Mouse (Mus musculus) left cerebral cortex, adult 9 months (tissue): ENCODE results near the gene Nab2.

ENCODE experiments used
- DNase-seq, 2 experiments: peaks; one replicate each; pipeline ENCODE4 v3.0.0; 2022; ENCODE audit warnings: low spot score in 2 of 2

Nab2 gene

DNA sequence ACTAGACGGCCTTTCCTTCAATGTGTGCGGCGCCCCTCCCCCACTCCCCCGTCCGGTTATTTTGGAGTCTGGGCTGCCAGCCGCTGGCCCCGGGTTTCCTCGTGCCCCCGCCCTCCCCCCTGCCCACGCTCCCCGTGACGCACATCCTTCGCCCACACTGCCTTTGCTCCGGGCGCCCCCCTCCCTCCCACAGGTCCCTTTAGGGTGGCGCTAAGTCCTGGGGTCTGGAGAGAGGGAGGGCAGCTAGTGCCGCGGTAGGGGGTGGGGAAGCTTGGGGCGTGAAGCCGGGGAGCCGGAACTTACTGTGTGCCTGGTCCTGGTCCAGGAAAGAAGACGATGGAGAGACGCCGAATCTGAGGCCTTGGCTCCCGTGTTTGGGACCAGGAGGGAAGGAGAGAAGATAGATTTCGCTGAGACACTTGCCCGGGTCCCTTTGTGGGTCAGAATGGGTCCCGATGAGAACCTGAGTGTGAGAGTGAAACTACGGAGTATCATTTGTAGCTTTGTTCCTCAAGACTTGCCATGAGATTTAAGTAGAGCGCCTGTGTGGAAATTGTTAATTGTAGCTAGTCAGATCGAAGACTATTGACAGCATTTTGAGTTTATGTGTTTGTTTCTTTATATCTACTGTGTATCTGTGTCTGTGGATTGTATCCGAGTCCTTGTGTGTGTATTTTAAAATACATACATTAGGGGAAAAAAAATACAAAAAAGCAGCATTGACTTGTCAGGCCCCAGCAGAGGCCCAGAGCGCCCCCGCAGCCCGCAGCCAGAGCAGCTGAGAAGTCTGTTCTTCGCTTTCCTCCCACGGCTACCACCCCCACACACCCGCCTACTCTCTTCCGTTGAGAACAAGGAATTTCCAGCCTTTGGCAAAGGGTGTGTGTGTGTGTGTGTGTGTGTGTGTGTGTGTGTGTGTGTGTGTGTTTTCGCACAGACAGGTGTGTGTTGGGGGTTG, at the start of gene Nab2:
Gene Nab2 (minus strand): TSS at position 476 of the 958 bp plus-strand sequence.
- peak in 1 of 2 experiments; percentile 81 for DNase-seq

DNA sequence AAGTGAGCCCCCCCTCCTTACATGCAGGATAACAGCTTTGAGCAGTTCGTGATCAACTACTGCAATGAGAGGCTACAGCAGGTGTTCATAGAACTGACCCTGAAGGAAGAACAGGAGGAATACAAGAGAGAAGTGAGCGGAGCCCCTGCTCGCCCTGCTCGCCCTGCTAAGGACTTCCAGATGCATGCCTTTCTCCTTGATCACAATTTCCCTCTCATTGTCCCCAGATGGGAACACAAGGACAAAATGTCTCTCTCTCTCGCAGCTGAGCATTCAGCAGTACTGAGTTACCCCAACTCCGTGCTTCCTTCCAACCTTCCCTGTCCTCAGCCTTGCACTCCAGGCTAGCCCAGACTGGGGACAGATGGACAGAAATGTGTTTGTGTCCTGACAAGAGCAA, 44.4 kb upstream of the Nab2 start:
- no peak for DNase-seq

DNA sequence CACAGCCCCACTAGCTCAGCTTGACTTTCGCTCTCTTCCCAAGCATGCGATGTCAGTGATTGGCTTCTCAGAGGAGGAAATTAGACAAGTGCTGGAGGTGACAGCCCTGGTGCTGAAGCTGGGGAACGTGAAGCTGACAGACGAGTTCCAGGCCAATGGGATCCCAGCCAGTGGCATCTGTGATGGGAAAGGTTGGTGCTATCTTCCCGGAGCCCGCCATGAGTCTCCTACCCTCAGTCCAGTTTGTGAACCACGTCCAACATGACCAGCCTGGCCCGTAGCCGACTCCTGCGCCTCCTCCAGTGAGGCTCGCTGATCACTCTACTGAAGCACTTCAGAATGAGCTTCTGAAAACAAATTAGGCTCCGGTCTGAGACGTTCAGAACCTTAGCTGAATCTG, 42.0 kb upstream of the Nab2 start:
- no peak for DNase-seq

DNA sequence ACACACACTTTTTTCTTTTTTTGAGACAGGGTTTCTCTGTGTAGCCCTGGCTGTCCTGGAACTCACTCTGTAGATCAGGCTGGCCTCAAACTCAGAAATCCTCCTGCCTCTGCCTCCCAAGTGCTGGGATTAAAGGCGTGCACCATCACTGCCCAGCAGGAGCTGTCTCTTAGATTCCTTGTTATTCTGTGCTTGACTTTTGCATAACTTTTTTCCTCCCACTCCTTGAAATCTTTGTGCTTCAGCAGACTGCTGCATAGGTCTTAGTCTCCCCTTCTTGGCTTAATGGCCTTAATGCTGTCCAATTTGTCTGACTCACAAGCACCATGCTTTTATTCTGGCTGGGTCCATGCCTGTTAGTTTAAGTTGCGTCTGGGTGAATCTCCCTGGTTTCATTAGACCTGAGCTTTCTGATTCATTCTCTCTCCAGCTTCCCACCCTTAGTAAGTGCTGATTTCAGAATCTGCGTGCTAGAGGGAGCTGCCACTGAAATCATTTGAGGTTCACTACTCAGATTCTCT, 40.5 kb upstream of the Nab2 start:
- no peak for DNase-seq

DNA sequence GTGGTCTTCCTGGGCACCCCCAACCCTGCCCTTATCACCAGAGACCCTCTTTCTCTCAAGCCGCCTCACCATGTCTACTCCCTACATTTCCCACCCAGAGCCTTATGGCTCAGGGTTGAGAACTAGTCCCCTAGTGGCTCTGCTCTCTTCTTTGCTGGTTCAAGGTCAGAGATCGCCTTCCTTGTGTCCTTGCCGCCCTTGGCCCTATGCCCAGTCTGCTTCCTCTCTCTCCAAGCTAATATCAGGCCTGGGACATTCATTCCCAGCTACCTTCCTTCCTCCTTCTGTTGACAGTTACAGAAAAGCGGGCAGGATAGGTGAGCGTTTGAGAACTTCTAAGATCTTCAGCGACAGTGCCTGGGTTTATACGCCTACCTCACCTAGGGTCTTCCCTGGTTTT, 39.4 kb upstream of the Nab2 start:
- DNase-seq: no peak

DNA sequence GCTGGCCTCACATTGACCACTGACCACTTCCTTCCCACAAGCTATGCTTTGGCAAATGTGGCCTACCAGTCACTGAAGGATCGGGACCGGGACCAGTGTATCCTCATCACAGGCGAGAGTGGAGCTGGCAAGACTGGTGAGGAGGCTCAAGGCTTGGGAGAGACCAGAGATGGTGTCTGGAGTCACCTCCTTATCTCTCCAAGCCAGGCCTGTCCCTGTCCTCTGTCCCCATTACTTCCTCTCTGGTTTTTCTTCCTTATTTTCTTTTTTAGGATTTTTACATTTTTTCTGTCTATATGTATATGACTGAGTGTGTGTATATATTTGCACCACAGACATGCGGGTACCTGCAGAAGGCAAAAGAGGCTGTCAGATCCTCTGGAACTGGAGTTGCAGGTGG, 37.4 kb upstream of the Nab2 start:
- no peak for DNase-seq

DNA sequence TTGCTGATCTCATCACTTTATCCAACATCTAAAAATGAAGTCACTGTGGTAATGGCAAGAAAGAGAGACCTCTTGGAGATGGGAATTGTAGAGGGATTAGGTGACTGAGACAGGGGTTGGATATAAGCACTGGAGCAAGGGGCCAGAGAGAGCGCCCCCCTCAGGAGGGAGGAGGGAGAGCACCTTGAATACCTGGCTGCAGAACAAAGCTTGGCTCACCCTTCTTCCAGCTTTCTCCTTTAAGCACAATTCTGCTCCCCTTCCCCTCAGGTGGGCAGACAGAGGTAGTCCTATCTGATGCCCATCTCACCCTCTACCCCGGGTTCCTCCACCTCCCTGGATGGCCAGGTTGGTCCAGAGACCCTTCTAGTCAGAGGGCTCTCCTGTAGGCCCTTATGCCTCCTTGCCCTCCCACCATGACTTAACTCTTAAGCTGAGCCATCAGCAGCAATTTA, 36.4 kb upstream of the Nab2 start, which contains the start of gene Myo1a:
Gene Myo1a (plus strand): TSS at position 405 of the 455 bp plus-strand sequence.
- DNase-seq: no peak

DNA sequence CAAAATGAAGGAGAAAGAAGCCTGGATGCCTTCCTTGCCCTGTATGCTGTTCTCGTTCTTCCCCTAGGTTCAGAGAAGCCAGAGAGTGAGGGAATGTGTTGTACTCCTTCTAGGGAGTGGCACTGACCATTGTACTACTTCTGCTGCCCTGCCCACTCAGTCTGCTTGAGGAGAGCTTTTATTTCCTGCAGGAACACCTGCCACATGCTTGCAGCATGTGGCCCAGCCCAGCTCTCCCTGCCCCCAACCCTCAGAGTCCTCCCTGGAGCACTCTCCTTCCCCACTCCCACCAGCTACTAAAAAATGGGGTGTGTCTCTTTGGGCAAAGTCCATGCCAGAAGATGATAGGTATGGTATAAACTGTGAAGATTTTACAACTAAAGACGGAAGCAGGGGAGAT, 35.9 kb upstream of the Nab2 start:
- no peak for DNase-seq

DNA sequence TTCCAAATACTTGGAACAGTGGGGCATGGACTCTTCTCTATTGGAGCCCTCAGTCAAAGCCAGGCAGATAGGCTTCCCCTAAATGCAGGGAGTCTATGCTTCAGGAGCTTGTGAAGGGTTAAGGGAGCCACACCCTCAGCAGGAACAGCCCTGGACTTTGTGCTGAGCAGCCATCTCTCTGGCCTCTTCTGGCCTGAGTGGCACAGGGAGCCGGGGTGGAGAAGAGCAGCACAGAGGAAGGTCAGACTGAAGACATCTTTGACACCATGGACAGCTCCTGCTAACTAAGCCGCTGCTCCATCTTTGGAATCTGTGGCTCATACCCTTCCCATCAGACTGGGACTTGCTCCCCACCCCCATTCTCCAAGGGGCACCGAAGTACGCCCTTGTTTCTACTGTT, 34.9 kb upstream of the Nab2 start:
- DNase-seq: no peak

DNA sequence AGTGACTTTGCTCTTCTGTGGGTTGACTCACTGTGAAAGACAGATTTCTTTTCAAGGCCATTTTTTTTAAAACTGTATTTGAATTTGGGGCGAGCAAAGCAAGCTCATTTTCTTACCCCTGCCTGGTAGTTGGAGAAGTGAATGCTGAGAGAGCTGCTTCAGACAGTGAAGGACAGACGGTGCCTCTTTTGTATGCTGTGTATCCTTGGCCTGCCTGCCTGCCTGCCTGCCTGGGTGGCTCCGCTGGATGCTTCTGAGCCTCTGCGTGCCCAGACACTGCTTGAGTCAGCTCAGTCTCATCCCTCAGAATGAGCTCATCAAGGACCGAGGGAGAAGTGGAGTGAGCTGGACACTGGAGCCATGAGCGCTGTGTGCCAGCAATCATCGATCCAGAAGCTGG, 30.6 kb upstream of the Nab2 start:
- no peak for DNase-seq

DNA sequence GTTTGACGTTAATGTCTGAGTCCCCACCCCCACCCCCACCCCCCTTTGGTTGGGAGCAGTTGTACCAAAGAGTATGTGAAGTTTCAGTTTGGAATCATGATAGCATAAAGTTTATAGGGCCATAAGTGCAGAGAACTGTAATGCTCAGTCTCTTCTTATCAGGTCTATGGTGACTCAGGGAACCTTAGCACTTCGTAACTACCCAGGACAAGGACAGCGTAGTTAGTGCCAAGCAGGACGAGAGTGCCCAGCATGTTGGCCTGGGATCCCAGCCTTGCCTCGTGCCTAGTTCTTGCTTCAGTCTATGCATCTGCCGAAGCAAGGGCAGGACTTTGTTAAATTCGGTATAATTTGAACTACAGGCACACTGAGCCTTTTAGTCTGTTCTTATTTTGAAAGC, 27.4 kb upstream of the Nab2 start:
- DNase-seq: no peak

DNA sequence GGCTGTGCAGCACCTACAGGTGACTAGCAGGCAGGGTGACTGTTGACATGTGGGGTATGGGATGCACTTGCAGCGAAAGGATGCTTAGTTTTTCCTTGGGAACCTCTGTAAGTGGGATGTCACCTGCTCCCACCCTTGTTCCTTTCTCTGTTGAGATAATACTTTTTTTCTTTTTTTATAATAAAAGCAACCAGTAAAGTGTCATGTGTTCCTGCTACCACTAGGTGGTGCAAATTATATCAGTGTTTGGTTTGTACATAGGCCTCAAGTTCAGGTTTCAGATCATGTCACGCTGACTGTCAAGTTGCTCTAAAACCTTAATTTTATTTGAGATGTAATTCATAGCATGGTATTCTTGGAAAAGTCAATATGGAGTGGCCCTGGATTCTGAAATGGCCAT, 26.3 kb upstream of the Nab2 start:
- DNase-seq: no peak

DNA sequence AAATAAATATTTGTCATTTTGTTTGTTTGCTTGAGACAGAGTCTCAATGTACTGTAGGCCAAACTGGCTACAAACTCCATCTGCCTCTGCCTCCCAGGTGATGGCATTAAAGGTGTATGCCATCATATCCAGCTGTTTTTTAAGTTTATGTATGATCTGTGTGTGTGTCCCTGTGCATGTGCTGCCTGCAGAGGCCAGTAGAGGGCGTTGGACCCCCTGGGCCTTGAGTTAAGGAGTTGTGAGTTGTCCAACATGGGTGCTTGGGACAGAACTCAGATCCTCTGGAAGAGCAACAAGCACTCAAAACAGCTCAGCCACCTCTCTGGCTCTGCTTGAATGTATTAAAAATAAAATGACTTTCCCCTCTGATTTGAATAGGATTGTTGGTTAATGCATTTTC, 22.7 kb upstream of the Nab2 start:
- no peak for DNase-seq

DNA sequence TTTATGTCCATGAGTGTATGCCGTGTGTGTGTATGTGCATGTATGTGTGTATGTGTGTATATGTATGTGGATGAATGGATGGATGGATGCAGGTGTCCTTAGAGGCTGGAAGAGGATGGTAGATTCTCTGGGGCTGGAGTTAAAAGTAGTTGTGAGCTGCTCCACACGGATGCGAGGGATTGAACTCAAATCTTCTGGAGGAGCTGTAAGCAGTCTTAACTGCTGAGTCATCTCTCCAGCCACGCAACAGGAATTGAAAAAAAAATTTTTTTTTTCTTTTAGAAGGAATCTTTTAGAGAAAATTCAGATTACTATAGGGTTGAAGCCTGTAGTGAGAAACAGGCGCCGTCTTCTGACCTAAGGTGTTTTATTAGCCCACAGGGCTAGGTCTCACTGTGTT, 14.5 kb upstream of the Nab2 start:
- DNase-seq: no peak

DNA sequence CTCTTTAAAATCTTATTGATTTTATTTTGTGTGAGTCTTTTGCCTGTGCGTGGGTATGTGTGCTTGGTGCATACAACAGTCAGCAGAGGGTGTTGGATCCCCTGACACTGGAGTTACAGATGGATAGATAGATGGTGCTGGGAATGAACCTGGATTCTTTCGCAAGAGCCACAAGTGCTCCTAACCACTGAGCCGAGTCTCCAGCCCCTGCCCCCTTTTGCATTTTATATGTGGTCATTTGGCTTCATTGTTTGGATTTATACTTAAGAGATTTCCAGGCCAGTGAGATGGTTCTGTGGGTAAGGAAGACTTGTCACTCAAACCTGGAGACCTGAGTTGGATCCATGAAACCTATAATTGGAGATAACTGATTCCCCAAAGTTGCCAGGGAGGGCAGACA, 11.5 kb upstream of the Nab2 start:
- DNase-seq: no peak

DNA sequence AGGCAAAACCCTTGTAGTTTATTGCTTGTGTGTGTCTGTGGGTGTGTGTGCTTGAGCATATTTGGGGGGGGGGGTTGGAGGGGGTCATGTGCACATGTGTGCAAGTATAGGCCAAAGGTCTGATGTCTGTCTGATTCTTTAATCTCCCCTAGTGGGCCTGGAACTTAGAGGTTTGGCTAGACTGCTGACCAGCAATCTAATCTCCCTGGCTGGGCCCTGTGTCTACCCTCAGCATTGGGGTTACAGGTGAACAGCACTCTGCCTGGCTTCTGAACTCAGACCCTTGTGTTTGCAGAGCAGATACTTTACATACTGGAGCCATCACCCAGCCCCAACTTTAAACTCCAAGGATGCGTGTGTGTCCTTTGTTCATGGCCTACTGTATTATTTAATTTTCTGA, 10.8 kb upstream of the Nab2 start:
- DNase-seq: no peak

DNA sequence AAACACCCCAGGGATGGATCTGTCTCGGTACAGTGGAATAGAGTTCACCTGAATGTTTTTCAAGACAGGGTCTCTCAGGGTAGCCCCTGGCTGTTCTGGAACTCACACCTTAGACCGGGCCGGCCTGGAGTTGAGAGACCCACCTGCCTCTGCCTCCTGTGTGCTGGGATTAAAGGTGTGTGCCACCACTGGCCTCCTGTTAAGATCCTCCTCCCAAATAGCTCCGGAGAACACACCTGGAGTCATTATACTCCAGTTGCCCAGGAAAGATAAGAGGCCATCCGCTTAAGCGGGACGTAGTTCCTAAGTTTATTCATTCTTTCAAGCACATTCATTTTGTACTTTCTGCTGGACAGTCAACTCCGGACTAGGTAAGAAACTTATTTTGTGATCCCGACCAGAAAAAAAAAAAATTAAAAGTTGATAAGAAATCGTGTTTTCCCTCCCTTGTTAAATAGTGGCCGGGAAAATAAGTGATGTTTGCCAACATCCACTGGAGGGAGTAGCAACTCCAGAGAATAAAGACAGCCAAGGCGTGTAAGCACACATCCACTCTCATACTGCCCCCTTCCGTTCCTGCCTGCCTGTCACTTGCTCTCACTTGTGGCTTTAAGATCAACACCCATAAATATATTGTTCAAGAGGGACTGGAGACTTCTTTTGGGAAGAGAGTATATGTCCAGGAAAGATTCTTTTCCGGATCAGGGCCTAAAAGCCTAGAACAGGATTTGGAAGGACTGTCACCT, 9.4 kb upstream of the Nab2 start:
- DNase-seq: peak in 1 of 2 experiments; percentile 69

DNA sequence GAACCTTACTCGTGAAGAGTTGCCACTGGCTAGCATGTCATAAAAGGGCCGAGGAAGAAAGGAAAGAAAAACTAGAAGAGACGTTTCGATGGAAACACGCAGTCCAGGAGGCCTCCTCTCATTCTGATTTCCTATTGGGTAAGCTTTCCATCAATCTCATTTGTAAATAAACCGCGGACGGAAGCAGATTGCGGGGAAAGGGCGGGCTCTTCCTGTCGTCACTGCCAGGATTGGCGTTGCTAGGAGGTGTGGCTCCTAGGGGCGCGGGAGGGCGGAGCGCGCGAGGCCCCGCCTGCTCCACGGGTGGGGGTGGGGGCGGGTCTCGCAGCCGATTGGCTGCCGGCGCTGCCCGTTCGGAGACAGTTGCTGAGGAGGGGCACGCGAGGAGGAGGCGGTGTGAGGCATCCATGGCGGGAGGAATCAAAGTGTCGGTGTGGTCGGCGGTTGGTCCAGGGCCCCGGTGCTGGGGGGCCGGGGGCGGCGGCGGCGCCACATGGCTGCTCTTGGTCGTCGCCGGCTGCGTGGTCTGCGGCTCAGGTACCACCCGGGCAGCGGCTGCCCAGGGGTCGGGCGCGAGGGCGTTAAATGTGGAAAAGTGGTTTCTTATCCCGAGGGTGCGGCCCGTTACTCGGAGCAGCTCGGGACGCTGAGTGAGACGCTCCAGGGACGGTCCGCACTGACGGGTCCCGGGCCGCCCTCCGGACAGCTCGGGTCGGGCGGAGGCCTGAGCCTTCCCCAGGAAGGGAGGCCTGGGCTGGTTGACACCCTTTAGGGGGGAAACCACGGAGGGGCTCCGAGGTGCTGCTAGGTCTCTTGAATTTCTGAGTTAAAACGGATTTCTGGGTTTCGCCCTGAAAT, 8.6 kb upstream of the Nab2 start:
- peak; percentile 91 to 94 for DNase-seq

DNA sequence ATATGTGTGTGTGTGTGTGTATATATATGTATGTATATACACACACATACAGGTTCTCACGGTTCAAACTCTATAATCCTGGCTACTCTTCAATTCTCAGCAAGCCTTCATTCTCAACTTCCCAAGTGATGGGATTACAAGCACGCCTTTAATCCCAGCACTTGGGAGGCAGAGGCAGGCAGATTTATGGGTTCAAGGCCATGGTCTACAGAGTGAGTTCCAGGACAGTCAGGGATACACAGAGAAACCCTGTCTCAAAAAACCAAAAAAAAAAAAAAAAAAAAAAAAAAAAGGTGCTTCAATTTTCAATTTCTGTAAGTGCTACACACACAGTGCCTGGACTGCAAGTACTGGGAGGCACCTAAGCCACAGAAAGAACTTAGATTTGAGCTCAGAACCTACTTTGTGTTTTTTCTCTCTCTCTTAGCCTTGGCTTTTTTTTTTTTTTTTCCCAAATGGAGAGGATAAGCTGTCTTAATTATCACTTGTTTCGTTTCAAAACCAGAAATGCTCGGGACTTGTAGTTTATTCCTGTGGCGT, 7.6 kb upstream of the Nab2 start:
- no peak for DNase-seq

DNA sequence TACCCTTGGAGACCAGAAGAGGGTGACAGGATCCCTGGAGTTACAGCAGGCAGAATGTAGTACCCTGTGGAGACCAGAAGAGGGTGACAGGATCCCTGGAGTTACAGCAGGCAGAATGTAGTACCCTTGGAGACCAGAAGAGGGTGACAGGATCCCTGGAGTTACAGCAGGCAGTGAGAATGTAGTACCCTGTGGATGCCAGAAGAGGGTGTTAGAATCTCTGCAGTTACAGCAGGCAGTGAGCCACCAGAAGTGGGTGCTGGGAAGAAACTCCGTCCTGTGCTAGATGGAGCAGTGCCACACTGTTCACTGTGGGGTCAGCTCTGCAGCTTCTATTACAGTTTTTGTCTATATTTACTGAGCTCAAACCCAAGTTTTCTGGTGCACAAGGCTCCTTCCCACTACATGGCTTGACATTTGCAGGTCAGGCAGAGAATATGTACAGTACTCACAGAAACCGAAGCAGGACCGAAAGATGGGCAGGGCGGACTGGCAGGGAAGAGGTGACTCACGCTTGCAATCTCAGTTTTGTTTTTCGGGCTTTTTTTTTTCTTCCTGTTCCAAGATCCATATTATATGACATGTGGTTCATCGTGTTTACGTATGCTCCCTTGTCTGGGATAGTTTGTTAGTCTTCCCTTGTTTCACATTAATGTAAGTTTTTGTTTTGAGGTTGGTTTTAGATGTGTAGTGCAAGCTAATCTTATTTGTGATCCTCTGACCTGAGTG, 6.6 kb upstream of the Nab2 start:
- DNase-seq: peak; percentile 91 to 98
